Mouse (Mus musculus) lung, postnatal 0 days (tissue): ENCODE results near the gene Naxd.
A peak's percentile ranks its signal among the peaks of the same experiment; 100 is the strongest.

Experiments used
- CTCF ChIP-seq: IDR thresholded peaks from 2 replicates; pipeline ENCODE4 v1.5.1; 2016; ENCODE audit warnings: antibody characterized with exemption, mild to moderate bottlenecking
- EP300 ChIP-seq: IDR thresholded peaks from 2 replicates; pipeline ENCODE4 v1.6.1; 2016; ENCODE audit warnings: antibody characterized with exemption, mild to moderate bottlenecking, control low read depth

DNA sequence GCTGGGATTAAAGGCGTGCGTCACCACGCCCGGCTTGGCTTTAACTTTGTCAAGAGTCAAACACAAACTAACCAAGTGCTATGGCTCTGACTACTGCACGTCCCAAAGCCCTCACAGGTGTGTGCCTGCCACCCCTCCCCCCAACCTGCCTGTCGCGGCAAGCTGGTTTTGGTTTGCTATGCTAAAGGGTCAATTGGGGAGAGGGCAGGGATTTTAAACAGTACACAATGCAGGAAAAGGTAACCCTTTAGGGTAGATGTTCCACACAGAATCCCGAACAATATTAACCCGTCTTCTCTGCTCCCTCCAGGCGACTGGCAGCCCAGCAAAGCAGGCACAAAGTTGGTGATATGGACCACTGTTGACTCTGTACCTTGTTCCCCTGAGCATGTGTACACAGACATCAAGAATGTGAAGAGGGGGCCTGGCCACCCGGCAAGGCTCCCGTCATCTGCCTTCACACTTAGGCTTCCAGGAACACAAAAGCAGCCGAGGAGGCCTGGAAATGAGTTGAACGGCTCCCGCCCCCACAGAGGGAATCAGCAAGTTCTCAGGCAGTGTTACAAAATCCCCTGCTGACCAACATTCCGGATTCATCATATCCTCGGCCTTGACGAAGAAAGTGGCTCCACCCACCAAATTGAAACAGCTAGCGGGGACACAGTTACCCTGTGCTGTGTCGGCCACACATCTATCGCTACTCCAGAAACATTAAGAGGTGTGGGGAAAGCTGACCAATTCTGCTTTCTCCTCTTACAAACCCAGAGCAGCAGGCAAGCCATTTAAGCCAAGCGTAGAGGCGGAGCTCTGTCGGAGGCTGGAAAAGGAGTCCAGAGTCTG, 20.7 kb upstream of the Naxd start:
- TF ChIP-seq CTCF, result no peak
- TF ChIP-seq EP300, result peak; percentile 89
